Mouse (Mus musculus) limb, embryonic 13.5 days (tissue): ENCODE results near the gene Ranbp9. TPM values are rescaled to one million over a fixed set of nuclear protein-coding genes. Genes with fewer than 3 reads are reported as not detected.

Source experiments
- ATAC-seq: fragments of 200-750 bp; cut with Nextera tagmentation; 2 replicates; pipeline ENCODE4 v1.8.0; 2017; ENCODE audit warnings: low read depth, moderate number of reproducible peaks, moderate TSS enrichment; ENCODE audit not compliant: low FRiP score
- H3K27ac ChIP-seq: fragments of 300-500 bp; sonication (generic); 2 replicates; pipeline ENCODE4 v1.5.1; 2015; ENCODE audit warnings: inconsistent platforms, mild to moderate bottlenecking, moderate library complexity
- H3K27me3 ChIP-seq: fragments of 300-500 bp; sonication (generic); 2 replicates; pipeline ENCODE4 v1.6.1; 2015; ENCODE audit warnings: mild to moderate bottlenecking, inconsistent platforms
- H3K36me3 ChIP-seq: fragments of 300-500 bp; sonication (generic); 2 replicates; pipeline ENCODE4 v1.6.1; 2015; ENCODE audit warnings: inconsistent platforms, mild to moderate bottlenecking, moderate library complexity
- H3K4me1 ChIP-seq: fragments of 300-500 bp; sonication (generic); 2 replicates; pipeline ENCODE4 v1.6.1; 2015; ENCODE audit warnings: inconsistent platforms
- H3K4me2 ChIP-seq: fragments of 300-500 bp; sonication (generic); replicated peaks from 2 replicates; pipeline ENCODE4 v1.6.1; 2015; ENCODE audit warnings: inconsistent platforms, mild to moderate bottlenecking, moderate library complexity
- H3K4me3 ChIP-seq: fragments of 300-500 bp; sonication (generic); 2 replicates; pipeline ENCODE4 v1.5.1; 2015; ENCODE audit warnings: moderate library complexity, mild to moderate bottlenecking, inconsistent platforms
- H3K9ac ChIP-seq: fragments of 300-500 bp; sonication (generic); 2 replicates; pipeline ENCODE4 v1.6.1; 2015; ENCODE audit warnings: mild to moderate bottlenecking, inconsistent platforms
- H3K9me3 ChIP-seq: fragments of 300-500 bp; sonication (generic); 2 replicates; pipeline ENCODE4 v1.6.1; 2016; ENCODE audit warnings: inconsistent platforms
- WGBS: fragments of 180-500 bp; shearing (Covaris S2); methylation state at CpG from one replicate; pipeline ENCODE4 v1.1.7; 2015; 5-methylcytosine and 5-hydroxymethylcytosine counted together
- polyA plus RNA-seq: library from polyadenylated mRNA; unstranded; fragments of >200 nt; fragmentation: Nextera tagmentation; extraction: Ambion mirVana; gene quantifications from 2 replicates; pipeline ENCODE4 v1.2.1, GENCODE M21; 2015

The Ranbp9 gene
- polyA plus RNA-seq, 1 experiment from 2014 or later = 10.3 TPM

DNA sequence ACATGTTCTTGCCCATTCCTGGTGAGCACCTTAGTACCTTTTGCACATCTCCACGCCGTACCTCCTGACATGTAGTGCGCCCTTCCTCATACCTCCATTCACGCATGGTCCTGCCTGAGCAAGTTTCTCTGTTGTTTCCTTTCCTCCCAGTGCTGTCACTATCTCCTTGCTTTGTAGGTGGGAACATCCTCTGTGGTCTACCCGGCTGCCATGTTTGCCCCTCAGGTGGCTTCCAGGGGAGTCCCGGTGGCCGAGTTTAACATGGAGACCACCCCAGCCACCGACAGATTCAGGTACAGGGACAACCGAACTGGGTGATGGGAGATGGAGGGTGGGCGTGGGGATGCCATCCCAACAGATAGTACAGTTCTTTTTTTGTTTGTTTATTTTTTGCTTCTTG is 95.8 kb downstream of the Ranbp9 start:
- 92% methylated on average over 10 of the region's 10 CpGs for WGBS
- no peak overlapping the region for H3K27ac ChIP-seq
- H3K36me3 ChIP-seq = peaks cover 43% of the 10 kb centered on the region
- no peaks in the 10 kb centered on the region for H3K9me3 ChIP-seq
- H3K4me1 ChIP-seq = no peaks in the 10 kb centered on the region
- ATAC-seq = no peak
- H3K9ac ChIP-seq = no peak overlapping the region
- no peak overlapping the region for H3K4me3 ChIP-seq
- no peaks in the 10 kb centered on the region for H3K27me3 ChIP-seq
- no peak overlapping the region for H3K4me2 ChIP-seq

DNA sequence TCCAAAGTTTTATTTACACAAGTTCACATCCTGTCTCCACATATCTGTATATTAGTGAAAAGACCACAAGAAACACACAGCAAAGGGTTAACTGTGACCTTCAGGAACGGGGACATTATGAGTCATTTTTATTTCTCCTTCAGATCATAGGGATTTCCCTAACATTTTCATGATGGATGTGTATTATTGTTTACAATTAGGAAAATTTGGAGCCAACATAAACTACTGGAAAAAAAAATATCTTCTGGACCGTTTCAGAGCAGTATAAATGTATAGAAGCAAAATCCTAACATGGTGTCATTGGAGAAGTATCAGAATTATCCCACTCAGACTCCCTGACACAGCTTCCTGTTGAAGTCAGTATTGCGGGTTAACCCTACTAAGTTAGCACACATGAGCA is 101.1 kb downstream of the Ranbp9 start:
- Histone ChIP-seq H3K9ac (no peak overlapping the region), H3K4me3 (no peak overlapping the region), H3K4me2 (no peak overlapping the region), H3K27ac (no peak overlapping the region), H3K36me3 (peaks cover 61% of the 10 kb centered on the region), H3K27me3 (no peaks in the 10 kb centered on the region), H3K9me3 (no peaks in the 10 kb centered on the region), H3K4me1 (no peaks in the 10 kb centered on the region)
- WGBS = 83% methylated on average over 3 of the region's 3 CpGs
- no peak for ATAC-seq

DNA sequence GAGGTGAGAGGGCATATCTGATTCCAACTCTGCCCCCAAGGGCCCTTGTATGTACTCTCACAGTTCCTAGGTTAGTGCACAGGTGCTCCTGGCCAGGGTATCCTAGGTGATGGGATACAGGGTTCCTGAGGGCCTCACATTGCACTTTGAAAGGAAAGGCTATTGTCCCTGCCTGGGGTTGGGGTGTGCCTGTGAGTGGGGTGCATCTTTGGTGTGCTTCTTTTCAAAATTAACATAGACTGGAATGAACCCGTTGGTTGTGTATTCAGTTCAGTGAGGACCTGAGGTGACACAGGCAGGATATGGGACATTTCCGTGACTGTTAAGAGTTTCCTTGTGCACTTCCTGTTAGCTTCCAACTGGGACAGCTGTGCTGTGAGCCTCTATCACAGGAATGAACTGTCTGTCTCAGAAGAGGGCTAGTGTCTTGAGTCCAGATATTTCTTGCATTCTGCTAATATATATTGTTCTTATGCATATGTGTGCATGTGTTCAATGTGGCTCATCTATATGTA is 106.1 kb downstream of the Ranbp9 start:
- Histone ChIP-seq H3K4me1 (no peaks in the 10 kb centered on the region), H3K4me2 (no peak overlapping the region), H3K27me3 (no peaks in the 10 kb centered on the region), H3K27ac (no peak overlapping the region), H3K9me3 (no peaks in the 10 kb centered on the region), H3K9ac (no peak overlapping the region), H3K36me3 (peaks cover 69% of the 10 kb centered on the region), H3K4me3 (no peak overlapping the region)
- WGBS = 66% methylated on average over 2 of the region's 2 CpGs
- no peak for ATAC-seq

DNA sequence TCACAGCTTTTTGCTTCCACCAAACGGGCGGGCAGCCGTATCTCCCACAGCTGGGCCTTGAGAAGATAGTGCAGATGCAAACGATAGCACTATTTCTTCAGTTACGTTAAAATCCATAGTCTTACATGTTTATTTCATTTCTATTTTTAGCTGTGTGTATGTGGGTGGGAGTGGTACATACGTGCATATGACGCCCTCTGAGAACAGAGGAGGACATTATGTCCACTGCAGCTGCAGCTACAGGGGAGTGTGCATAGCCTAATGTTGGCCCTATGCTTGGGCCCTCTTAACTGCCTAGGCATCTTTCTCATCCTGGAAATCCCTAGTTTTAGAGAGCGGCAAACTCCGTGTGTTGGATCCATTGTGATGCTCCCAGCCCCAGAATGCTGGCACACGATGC is 106.9 kb downstream of the Ranbp9 start:
- Histone ChIP-seq H3K4me1 (no peaks in the 10 kb centered on the region), H3K27me3 (no peaks in the 10 kb centered on the region), H3K4me2 (no peak overlapping the region), H3K36me3 (peaks cover 67% of the 10 kb centered on the region), H3K27ac (no peak overlapping the region), H3K9ac (no peak overlapping the region), H3K4me3 (no peak overlapping the region), H3K9me3 (no peaks in the 10 kb centered on the region)
- WGBS = 88% methylated on average over 10 of the region's 10 CpGs
- no peak for ATAC-seq

DNA sequence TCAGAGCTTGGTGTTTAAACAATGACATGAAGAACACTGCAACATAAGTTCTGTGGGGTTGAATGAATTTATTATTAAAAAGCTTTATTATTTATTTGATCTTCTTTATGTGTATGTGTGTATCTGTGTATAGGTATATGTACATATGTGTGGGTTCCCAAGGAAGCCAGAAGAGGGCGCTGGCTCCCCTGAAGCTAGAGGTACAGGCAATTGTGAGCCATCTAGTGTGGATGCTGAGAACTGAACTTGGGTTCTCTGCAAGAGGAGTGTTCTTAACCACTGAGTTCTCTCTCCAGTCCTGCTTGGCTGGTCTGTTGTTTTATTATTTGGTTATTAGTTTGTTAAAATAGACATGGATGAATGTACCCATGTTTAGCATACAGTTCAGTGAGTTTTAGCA is 108.2 kb downstream of the Ranbp9 start:
- Histone ChIP-seq H3K36me3 (peaks cover 55% of the 10 kb centered on the region), H3K27me3 (no peaks in the 10 kb centered on the region), H3K4me3 (no peak overlapping the region), H3K4me2 (no peak overlapping the region), H3K9me3 (no peaks in the 10 kb centered on the region), H3K27ac (no peak overlapping the region), H3K4me1 (no peaks in the 10 kb centered on the region), H3K9ac (no peak overlapping the region)
- no peak for ATAC-seq
- WGBS = 91% methylated on average over 1 of the region's 1 CpGs

DNA sequence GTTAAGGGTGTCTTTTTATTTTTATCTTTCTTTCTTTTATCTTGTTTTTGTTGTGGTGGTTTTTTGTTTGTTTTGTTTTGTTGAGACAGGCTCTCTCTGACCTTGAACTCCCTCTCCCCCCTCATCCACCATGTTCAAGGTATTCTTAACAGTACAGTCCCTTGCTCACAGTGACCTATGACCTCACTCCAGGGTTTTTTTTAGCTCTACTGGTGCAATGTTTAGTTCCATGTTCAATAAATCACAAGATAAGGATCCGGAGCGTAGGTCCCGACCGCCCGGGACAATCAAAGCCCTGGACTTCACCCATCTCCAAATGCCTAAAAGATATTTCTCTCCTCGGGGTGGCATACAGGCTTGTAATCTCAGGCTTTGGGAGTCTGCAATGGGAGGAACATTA is 111.0 kb downstream of the Ranbp9 start:
- Histone ChIP-seq H3K4me1 (peaks cover 8% of the 10 kb centered on the region), H3K36me3 (peaks cover 39% of the 10 kb centered on the region), H3K9ac (no peak overlapping the region), H3K27me3 (no peaks in the 10 kb centered on the region), H3K4me2 (no peak overlapping the region), H3K4me3 (no peak overlapping the region), H3K9me3 (no peaks in the 10 kb centered on the region), H3K27ac (no peak overlapping the region)
- 91% methylated on average over 6 of the region's 6 CpGs for WGBS
- ATAC-seq = no peak

DNA sequence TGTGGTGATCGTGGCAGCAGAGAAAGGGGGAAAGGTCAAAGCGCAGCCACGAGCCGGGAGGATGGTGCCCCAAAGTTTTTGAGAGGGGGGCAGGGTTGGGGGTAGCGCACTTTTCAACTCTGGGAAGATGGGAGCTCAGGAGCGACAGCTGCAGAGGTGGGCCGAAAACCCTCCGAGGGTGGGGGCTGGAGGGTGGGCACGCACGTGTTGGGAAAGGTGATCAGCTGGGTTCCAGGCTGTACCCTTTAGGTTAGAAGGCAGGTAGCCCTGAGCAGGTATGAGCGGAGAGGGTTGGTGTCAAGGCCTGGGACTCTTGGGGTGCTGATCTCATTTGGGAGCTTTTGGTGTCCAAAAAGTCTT is 115.3 kb downstream of the Ranbp9 start:
- Histone ChIP-seq H3K27ac (peak overlapping the region; percentile 52; the same call in 1 of the 2 replicates), H3K4me3 (peak overlapping the region; percentile 63), H3K36me3 (peaks cover 4% of the 10 kb centered on the region), H3K27me3 (no peaks in the 10 kb centered on the region), H3K4me2 (peak overlapping the region; percentile 81), H3K9me3 (no peaks in the 10 kb centered on the region), H3K4me1 (peaks cover 8% of the 10 kb centered on the region), H3K9ac (peak overlapping the region; percentile 80)
- 6% methylated on average over 11 of the region's 11 CpGs for WGBS
- peak; percentile 60; the same call in 1 of the 2 replicates for ATAC-seq

DNA sequence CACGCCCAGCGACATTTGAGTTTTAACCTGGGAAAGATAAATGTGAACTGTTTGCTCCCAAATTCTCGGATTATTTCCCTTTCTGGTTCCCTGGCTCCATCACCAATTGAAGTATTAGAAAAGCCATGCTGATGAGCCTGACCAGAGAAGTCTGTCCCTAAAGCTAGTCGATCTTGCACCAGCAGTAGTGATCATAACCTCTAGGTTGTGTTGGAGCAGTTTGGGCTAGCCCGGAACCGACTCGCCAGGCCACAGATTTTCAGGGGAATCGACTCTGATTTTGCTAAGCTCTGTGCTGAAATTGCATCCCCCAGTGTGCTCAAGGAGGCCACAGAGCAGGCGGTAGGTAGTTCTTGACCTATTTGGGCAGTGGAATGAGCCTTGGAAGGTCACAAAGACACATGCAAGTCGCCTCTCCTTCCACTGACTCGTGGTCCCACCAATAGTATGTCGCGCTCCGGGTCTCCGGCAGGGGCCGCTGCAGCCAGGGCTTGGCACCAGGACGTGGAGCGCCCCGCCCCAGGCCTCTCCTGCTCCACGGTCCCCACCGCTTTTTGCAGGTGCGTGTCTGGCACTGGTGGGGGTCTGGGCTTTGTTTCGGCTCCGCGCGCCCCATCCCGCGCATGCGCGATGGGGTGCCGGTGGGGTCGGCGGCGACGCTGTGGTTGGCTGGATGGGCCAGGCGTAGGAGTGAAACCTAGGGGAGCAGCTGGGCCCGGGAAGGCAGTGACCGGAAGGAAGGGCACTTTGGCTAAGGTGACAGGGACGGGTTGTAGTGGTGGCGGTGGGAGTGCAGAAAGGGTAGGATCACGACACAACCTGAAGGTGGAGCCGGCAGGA is 115.9 kb downstream of the Ranbp9 start, which contains the start of gene Sirt5:
Gene Sirt5, plus strand, starts transcription at position 512 of the 840 bp plus-strand sequence.
- Histone ChIP-seq H3K9ac (peak within 1 kb of the TSS; percentile 80), H3K4me1 (peaks cover 8% of the 10 kb centered on the region), H3K9me3 (no peaks in the 10 kb centered on the region), H3K27ac (peak within 1 kb of the TSS; percentile 52; the same call in 1 of the 2 replicates), H3K4me3 (peak within 1 kb of the TSS; percentile 63), H3K4me2 (peak within 1 kb of the TSS; percentile 81), H3K36me3 (no peaks in the 10 kb centered on the region), H3K27me3 (no peaks in the 10 kb centered on the region)
- peak; percentile 95 for ATAC-seq
- WGBS = 15% methylated on average over 42 of the region's 42 CpGs

DNA sequence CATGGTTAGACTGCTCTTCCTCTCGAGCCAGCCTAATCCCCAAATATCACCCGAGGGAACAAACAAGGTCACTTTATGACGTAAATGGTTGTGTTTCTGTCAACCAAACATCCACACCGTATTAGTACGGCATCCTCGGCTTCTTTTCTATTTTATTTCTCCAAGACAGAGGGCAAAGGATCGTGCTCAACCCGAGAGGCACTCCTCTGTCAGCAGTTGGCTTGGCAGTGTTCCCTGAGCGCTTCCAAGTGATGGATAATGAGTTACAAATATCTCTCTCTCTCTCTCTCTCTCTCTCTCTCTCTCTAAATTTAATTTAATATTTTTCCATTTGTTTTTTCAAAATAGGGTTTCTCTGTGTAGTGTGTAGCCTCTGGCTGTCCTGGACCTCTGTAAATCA is 118.7 kb downstream of the Ranbp9 start:
- Histone ChIP-seq H3K4me3 (no peak overlapping the region), H3K4me1 (peaks cover 8% of the 10 kb centered on the region), H3K9ac (no peak overlapping the region), H3K27ac (no peak overlapping the region), H3K9me3 (no peaks in the 10 kb centered on the region), H3K27me3 (no peaks in the 10 kb centered on the region), H3K4me2 (no peak overlapping the region), H3K36me3 (no peaks in the 10 kb centered on the region)
- 74% methylated on average over 9 of the region's 9 CpGs for WGBS
- no peak for ATAC-seq

DNA sequence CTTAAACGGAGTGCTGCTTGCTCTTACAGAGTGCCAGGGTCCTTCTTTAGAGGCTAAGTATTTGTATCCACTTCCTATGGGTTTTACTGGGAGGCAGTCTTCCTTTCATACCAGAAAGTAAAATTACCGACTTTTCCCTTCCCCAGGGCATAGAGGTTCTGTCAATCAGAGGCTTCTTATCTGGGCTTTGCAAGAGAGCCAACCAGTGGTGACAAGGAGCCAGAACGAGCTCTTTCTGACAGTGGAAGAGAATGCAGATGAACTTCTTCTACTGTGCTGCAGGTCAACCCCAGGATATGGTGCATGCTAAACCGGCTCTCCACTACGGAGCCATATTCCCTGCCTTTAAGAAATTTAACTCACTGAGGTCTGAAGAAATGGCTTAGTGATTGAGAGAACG is 120.5 kb downstream of the Ranbp9 start:
- Histone ChIP-seq H3K27me3 (no peaks in the 10 kb centered on the region), H3K9me3 (no peaks in the 10 kb centered on the region), H3K9ac (no peak overlapping the region), H3K27ac (no peak overlapping the region), H3K4me3 (no peak overlapping the region), H3K4me1 (peaks cover 6% of the 10 kb centered on the region; the same call in 1 of the 2 replicates), H3K36me3 (no peaks in the 10 kb centered on the region), H3K4me2 (no peak overlapping the region)
- no peak for ATAC-seq
- WGBS = 64% methylated on average over 6 of the region's 6 CpGs

DNA sequence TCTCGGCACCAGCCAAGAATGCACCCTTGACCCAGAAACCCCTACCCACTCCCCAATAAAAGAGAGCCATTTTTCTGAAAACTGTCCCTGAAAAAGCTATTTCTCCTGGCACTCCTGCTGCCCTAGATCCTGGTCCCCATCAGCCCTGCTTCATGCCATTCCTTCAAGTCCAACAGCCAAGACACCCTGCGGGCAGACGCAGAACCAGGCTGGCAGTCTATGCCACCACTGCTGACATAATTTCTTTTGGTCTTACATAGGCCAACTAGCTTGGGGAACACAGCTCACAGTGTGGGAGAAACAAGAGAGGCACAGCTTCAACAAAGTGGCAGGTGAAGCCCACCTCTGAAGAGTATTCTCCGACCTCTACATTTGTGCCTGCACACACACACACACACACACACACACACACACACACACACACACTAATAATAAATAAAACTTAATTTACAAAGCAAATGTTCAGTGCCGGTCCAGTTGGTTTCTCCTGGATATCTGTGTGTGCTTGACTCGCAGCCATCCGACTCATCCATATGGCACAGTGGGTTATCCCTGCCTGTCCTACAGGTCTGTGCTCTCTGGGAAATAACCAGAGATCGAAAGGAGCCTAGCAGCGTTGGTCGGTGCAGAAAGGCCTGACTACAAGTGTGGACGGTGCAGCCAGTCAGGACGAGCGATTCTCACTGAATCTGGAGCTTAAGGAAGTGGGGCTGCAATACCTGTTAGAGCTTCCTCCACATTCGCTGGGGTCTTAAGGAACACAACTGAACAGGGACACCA is 124.5 kb downstream of the Ranbp9 start:
- Histone ChIP-seq H3K36me3 (no peaks in the 10 kb centered on the region), H3K4me3 (no peak overlapping the region), H3K4me2 (no peak overlapping the region), H3K27ac (no peak overlapping the region), H3K9me3 (no peaks in the 10 kb centered on the region), H3K4me1 (peaks cover 21% of the 10 kb centered on the region), H3K9ac (no peak overlapping the region), H3K27me3 (no peaks in the 10 kb centered on the region)
- 86% methylated on average over 14 of the region's 14 CpGs for WGBS
- ATAC-seq = no peak

DNA sequence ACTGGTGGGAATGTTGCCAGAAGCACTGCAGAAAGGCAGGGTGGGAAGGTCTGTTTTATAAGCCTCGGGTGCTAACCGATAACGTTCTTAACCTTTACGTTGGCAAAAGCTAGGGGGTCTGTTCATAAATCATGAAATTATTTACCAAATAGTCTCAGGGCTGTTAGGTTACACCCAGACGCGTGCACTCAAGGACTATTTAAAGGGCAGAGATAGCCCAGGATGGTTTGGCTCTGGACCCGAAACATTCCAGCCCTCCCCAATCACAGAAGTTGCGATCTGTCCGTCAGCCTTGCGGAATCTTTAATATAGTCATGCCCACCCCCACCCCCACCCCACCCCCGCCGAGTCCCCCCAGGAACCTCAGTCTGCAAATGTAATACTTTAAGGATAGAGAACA is 126.7 kb downstream of the Ranbp9 start:
- 48% methylated on average over 12 of the region's 12 CpGs for WGBS
- no peaks in the 10 kb centered on the region for H3K36me3 ChIP-seq
- H3K9me3 ChIP-seq = no peaks in the 10 kb centered on the region
- no peak overlapping the region for H3K4me2 ChIP-seq
- H3K4me1 ChIP-seq = peaks cover 21% of the 10 kb centered on the region
- H3K27ac ChIP-seq = no peak overlapping the region
- no peak overlapping the region for H3K4me3 ChIP-seq
- no peak overlapping the region for H3K9ac ChIP-seq
- ATAC-seq = no peak
- H3K27me3 ChIP-seq = no peaks in the 10 kb centered on the region
